Mouse (Mus musculus) induced T-regulatory cell, adult 2 months (primary cell): ENCODE measurements around the gene Ovch2.
A peak's percentile ranks its signal among the peaks of the same experiment; 100 is the strongest.

ENCODE experiments used
- DNase-seq: peaks from one replicate; pipeline ENCODE4 v3.0.0-alpha.2; 2012; ENCODE audit warnings: low read depth

Ovch2 gene

GRCm38 (mm10) chr7:107744454-107744853 lies 56.6 kb downstream of the Ovch2 start:
- DNase-seq = no peak

- no peak for DNase-seq
Measured at GRCm38 (mm10) chr7:107742963-107743465, 58.0 kb downstream of the Ovch2 start.

- DNase-seq = peak; percentile 24
Measured at GRCm38 (mm10) chr7:107738726-107739125, 62.3 kb downstream of the Ovch2 start.

- peak; percentile 8 for DNase-seq
Measured at GRCm38 (mm10) chr7:107733162-107733561, 67.8 kb downstream of the Ovch2 start.
